Mouse (Mus musculus) embryonic facial prominence, embryonic 15.5 days (tissue): Measurements from ENCODE around the gene Hist1h4j. TPM values are rescaled to one million over a fixed set of nuclear protein-coding genes. Genes with fewer than 3 reads are reported as not detected.
"Not testable (repeated sequence)": the region's sequence is repeated elsewhere in the genome, so short reads cannot be mapped to it uniquely, and the experiment has no call there.

ENCODE experiments used
- ATAC-seq: fragments of 200-750 bp; cut with Nextera tagmentation; 2 replicates; pipeline ENCODE4 v1.8.0; 2017; ENCODE audit warnings: low read depth, moderate TSS enrichment; ENCODE audit not compliant: insufficient number of reproducible peaks, low FRiP score, low TSS enrichment
- H3K27ac ChIP-seq: fragments of 300-500 bp; sonication (generic); replicated peaks from 2 replicates; pipeline ENCODE4 v1.5.1; 2015; ENCODE audit warnings: mild to moderate bottlenecking, inconsistent platforms
- H3K27me3 ChIP-seq: fragments of 300-500 bp; sonication (generic); 2 replicates; pipeline ENCODE4 v1.6.1; 2015; ENCODE audit warnings: inconsistent platforms
- H3K36me3 ChIP-seq: fragments of 300-500 bp; sonication (generic); 2 replicates; pipeline ENCODE4 v1.6.1; 2015; ENCODE audit warnings: mild to moderate bottlenecking, inconsistent platforms
- H3K4me1 ChIP-seq: fragments of 300-500 bp; sonication (generic); 2 replicates; pipeline ENCODE4 v1.6.1; 2015; ENCODE audit warnings: inconsistent platforms
- H3K4me2 ChIP-seq: fragments of 300-500 bp; sonication (generic); replicated peaks from 2 replicates; pipeline ENCODE4 v1.6.1; 2015; ENCODE audit warnings: mild to moderate bottlenecking, inconsistent platforms
- H3K4me3 ChIP-seq: fragments of 300-500 bp; sonication (generic); replicated peaks from 2 replicates; pipeline ENCODE4 v1.5.1; 2015; ENCODE audit warnings: mild to moderate bottlenecking, inconsistent platforms
- H3K9ac ChIP-seq: fragments of 300-500 bp; sonication (generic); 2 replicates; pipeline ENCODE4 v1.6.1; 2015; ENCODE audit warnings: inconsistent platforms
- H3K9me3 ChIP-seq: fragments of 300-500 bp; sonication (generic); replicated peaks from 2 replicates; pipeline ENCODE4 v1.6.1; 2016; ENCODE audit warnings: inconsistent platforms
- WGBS: fragments of 180-500 bp; shearing (Covaris S2); methylation state at CpG from one replicate; pipeline ENCODE4 v1.1.7; 2015; 5-methylcytosine and 5-hydroxymethylcytosine counted together
- polyA plus RNA-seq: library from polyadenylated mRNA; unstranded; fragments of >200 nt; fragmentation: Nextera tagmentation; extraction: Ambion mirVana; gene quantifications from 2 replicates; pipeline ENCODE4 v1.2.1, GENCODE M21; 2015

Gene Hist1h4j
- polyA plus RNA-seq, 1 experiment from 2014 or later = 1.9 TPM

DNA sequence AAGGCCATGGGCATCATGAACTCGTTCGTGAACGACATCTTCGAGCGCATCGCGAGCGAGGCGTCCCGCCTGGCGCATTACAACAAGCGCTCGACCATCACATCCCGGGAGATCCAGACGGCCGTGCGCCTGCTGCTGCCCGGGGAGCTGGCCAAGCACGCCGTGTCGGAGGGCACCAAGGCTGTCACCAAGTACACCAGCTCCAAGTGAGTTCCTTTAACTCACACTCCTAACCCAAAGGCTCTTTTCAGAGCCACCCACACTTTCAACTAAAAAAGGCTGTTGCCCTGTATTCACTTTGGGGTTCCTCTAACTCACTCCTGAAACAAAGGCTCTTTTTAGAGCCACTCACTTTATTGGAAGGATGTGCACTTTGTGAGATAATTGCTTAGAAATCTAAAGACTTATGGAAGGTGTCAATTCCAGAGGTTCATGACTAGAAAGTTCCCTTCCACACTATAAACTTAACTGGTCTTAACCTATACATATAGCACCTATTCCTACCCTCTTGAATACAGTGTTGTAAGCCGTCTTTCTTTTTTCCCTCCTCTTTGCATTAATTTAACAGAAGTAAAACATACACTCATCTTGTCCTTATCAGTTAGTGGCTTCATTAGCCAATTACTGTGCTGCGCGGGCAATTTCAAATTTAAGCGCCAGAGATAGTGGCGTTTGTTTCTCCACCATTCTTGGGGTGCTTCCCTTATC, 19.6 kb downstream of the Hist1h4j start:
- Histone ChIP-seq H3K4me1 (peaks cover 13% of the 10 kb centered on the region), H3K9ac (peak overlapping the region; percentile 18; the same call in 1 of the 2 replicates), H3K4me2 (peak overlapping the region; percentile 64), H3K4me3 (peak overlapping the region; percentile 48), H3K27ac (peak overlapping the region; percentile 92)
- not testable (repeated sequence) for H3K36me3 ChIP-seq, H3K27me3 ChIP-seq, ATAC-seq, H3K9me3 ChIP-seq
- under 1% methylated on average over 26 of the region's 26 CpGs for WGBS

GRCm38 (mm10) chr13:21755707-21756106, 20.8 kb downstream of the Hist1h4j start:
- Histone ChIP-seq H3K4me2 (no peak overlapping the region), H3K9me3 (no peaks in the 10 kb centered on the region), H3K4me1 (peaks cover 11% of the 10 kb centered on the region), H3K4me3 (no peak overlapping the region), H3K9ac (no peak overlapping the region), H3K27ac (no peak overlapping the region), H3K27me3 (no peaks in the 10 kb centered on the region), H3K36me3 (no peaks in the 10 kb centered on the region)
- ATAC-seq = no peak
- 63% methylated on average over 1 of the region's 1 CpGs for WGBS

DNA sequence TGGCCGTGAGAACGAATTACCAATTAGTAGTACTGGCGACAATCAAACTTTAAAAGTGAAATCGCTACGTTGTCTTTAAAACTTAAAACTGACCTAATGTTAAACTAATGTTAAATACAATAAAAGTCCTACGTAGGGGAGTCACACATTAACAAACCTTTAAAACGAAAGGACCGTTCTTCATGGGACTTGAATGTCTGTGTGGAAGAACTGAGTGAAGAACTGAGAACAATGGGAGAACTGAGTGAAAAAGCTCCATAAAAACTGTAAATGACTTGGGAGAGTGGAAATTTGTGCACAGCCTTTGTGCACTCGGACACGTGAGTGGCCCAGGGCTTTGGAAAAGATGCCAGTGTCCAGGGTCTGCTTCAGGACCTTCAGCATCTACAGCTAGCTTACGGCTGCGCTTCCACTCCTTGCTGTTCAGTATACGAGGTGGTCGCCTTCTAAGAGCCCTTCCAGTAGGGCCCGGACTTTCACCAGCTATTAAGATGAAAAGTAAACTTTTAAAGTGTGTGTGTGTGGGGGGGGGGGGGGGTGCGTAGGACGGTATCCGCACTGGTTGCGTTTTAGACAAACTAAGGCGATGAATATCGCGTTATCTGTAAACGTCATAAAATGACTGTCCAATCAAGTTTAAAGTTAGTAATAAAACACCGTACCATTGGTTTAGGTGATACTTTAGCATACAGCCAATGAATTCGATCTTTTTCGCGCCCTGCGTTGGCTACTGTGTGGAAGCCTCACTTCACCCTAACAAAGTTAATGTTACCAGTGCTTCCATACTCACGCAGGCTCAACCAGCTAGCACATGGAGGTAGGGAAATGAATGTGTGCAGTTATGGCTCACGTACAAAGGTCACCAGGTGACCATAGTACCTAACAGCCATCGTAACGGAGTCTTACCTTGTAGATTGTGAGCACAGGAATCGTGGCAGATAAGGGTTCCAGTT, 44.2 kb downstream of the Hist1h4j start:
- H3K36me3 ChIP-seq = no peaks in the 10 kb centered on the region
- WGBS = 3% methylated on average over 33 of the region's 33 CpGs
- no peaks in the 10 kb centered on the region for H3K27me3 ChIP-seq
- H3K9me3 ChIP-seq = no peaks in the 10 kb centered on the region
- peaks cover 32% of the 10 kb centered on the region for H3K4me1 ChIP-seq
- peak overlapping the region; percentile 95 for H3K27ac ChIP-seq
- H3K9ac ChIP-seq = peak overlapping the region; percentile 69
- H3K4me3 ChIP-seq = peak overlapping the region; percentile 57
- peak; percentile 88 for ATAC-seq
- peak overlapping the region; percentile 93 for H3K4me2 ChIP-seq

GRCm38 (mm10) chr13:21779767-21780731, 45.2 kb downstream of the Hist1h4j start, which contains the start of gene Hist1h1b:
TSS of gene Hist1h1b (minus strand) at chr13:21780625.
- H3K27ac ChIP-seq = peak within 1 kb of the TSS; percentile 95
- no peaks in the 10 kb centered on the region for H3K36me3 ChIP-seq
- peak within 1 kb of the TSS; percentile 93 for H3K4me2 ChIP-seq
- peaks cover 37% of the 10 kb centered on the region for H3K4me1 ChIP-seq
- H3K4me3 ChIP-seq = peak within 1 kb of the TSS; percentile 57
- no peaks in the 10 kb centered on the region for H3K27me3 ChIP-seq
- ATAC-seq = peak; percentile 53; the same call in 1 of the 2 replicates
- peak within 1 kb of the TSS; percentile 69 for H3K9ac ChIP-seq
- WGBS = under 1% methylated on average over 44 of the region's 44 CpGs
- H3K9me3 ChIP-seq = no peaks in the 10 kb centered on the region

- Histone ChIP-seq H3K4me3 (peak overlapping the region; percentile 57), H3K36me3 (no peaks in the 10 kb centered on the region), H3K27me3 (no peaks in the 10 kb centered on the region), H3K4me2 (peak overlapping the region; percentile 93), H3K4me1 (peaks cover 41% of the 10 kb centered on the region), H3K27ac (peak overlapping the region; percentile 95), H3K9me3 (no peaks in the 10 kb centered on the region), H3K9ac (no peak overlapping the region)
- no peak for ATAC-seq
- WGBS = 34% methylated on average over 6 of the region's 6 CpGs
Measured at GRCm38 (mm10) chr13:21781021-21781555, 46.2 kb downstream of the Hist1h4j start.

GRCm38 (mm10) chr13:21781639-21782038, 46.8 kb downstream of the Hist1h4j start:
- Histone ChIP-seq H3K9ac (no peak overlapping the region), H3K4me2 (no peak overlapping the region), H3K4me3 (no peak overlapping the region), H3K36me3 (no peaks in the 10 kb centered on the region), H3K4me1 (peaks cover 43% of the 10 kb centered on the region), H3K27ac (peak overlapping the region; percentile 51; the same call in 1 of the 2 replicates), H3K9me3 (no peaks in the 10 kb centered on the region), H3K27me3 (no peaks in the 10 kb centered on the region)
- no peak for ATAC-seq
- WGBS = 84% methylated on average over 1 of the region's 1 CpGs

DNA sequence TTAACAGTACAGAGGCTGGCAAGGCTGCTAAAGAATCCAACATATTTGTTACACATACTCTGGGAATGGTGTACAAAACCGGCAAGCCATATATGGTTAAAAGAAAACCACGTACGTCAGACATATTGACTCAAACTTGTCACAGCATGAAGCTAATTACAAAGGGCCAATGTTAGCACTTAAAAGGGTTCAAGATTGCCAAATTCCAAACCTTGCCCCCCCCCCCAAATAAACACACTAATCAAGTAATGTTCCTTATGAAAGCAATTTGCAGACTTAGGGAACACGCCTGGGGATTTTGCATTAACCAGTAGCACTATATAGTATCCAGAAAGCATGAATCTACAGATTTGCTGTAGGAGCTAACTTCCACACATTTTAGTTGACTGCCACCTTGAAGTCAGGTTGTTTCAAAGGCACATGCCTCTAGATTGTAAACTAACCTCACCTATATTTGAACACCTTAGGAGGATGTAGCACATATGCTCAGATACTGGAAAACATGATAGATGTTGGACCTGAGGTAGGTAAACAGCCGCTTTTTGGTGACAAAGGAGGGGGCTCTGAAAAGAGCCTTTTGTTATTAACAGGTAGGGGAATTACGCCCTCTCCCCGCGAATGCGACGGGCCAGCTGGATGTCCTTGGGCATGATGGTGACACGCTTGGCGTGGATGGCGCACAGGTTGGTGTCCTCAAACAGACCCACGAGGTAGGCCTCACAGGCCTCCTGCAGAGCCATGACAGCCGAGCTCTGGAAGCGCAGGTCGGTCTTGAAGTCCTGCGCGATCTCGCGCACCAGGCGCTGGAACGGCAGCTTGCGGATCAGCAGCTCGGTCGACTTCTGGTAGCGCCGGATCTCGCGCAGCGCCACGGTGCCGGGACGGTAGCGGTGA, 47.7 kb downstream of the Hist1h4j start:
- peak overlapping the region; percentile 29; the same call in 1 of the 2 replicates for H3K9ac ChIP-seq
- not testable (repeated sequence) for H3K36me3 ChIP-seq, ATAC-seq, H3K27me3 ChIP-seq, H3K9me3 ChIP-seq
- under 1% methylated on average over 14 of the region's 35 CpGs for WGBS
- H3K4me2 ChIP-seq = peak overlapping the region; percentile 65
- H3K27ac ChIP-seq = peak overlapping the region; percentile 86
- H3K4me3 ChIP-seq = peak overlapping the region; percentile 44
- H3K4me1 ChIP-seq = peaks cover 43% of the 10 kb centered on the region

DNA sequence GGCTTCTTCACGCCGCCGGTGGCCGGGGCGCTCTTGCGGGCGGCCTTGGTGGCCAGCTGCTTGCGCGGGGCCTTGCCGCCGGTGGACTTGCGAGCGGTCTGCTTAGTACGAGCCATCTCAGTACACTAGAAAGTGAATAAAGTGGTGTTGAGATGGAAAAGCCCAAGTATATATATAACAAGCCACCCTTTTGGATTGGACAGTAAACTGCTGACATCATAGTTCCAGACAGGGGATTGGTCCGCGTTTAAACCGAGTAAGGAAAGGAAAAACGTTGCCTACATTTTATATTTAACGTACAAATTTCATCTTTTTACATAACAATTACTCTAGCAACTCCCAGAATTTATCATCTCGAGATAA, 48.4 kb downstream of the Hist1h4j start, which contains the start of gene Hist1h3i:
TSS of gene Hist1h3i (minus strand) at position 116 of the 363 bp plus-strand sequence.
- peak; percentile 77 for ATAC-seq

GRCm38 (mm10) chr13:21783734-21784161, 48.9 kb downstream of the Hist1h4j start:
- peak overlapping the region; percentile 44 for H3K4me3 ChIP-seq
- H3K4me1 ChIP-seq = peaks cover 46% of the 10 kb centered on the region
- H3K36me3 ChIP-seq = no peaks in the 10 kb centered on the region
- H3K9ac ChIP-seq = no peak overlapping the region
- H3K27me3 ChIP-seq = no peaks in the 10 kb centered on the region
- H3K27ac ChIP-seq = peak overlapping the region; percentile 86
- ATAC-seq = no peak
- H3K9me3 ChIP-seq = no peaks in the 10 kb centered on the region
- WGBS = 3% methylated on average over 9 of the region's 9 CpGs
- peak overlapping the region; percentile 65 for H3K4me2 ChIP-seq

More for the DNA sequence above, 48.4 kb downstream of the Hist1h4j start, which contains the start of gene Hist1h3i:
- under 1% methylated on average over 15 of the region's 20 CpGs for WGBS
- Histone ChIP-seq H3K9ac (peak within 1 kb of the TSS; percentile 29; the same call in 1 of the 2 replicates), H3K27ac (peak within 1 kb of the TSS; percentile 86), H3K4me3 (peak within 1 kb of the TSS; percentile 44), H3K9me3 (no peaks in the 10 kb centered on the region), H3K27me3 (no peaks in the 10 kb centered on the region), H3K36me3 (no peaks in the 10 kb centered on the region), H3K4me2 (peak within 1 kb of the TSS; percentile 65), H3K4me1 (peaks cover 47% of the 10 kb centered on the region)
